Mouse (Mus musculus): ENCODE measurements around the gene Atf7ip. TPM values are rescaled to one million over a fixed set of nuclear protein-coding genes. Genes with fewer than 3 reads are reported as not detected.

The Atf7ip gene
- polyA plus RNA-seq, 1 experiment = 11.6 TPM

- peaks cover 92% of the 10 kb centered on the region for H3K79me2 ChIP-seq (ENCODE audit: control insufficient read depth, insufficient read depth)
- no peak overlapping the region for H3K4me3 ChIP-seq
- no peaks in the 10 kb centered on the region for H3K36me3 ChIP-seq (ENCODE audit: control insufficient read depth, insufficient read depth)
- no peak overlapping the region for H3K4me2 ChIP-seq (ENCODE audit: low read depth)
- H3ac ChIP-seq (ENCODE audit: control insufficient read depth, insufficient read length) = no peak overlapping the region
- TF ChIP-seq POLR2AphosphoS2 (IDR thresholded peaks at IDR 0.05; ENCODE audit: insufficient read length, low read depth) (no peak), TCF12 (IDR thresholded peaks at IDR 0.05; ENCODE audit: insufficient read depth, poor library complexity, severe bottlenecking) (no peak)
- no peaks in the 10 kb centered on the region for H3K27me3 ChIP-seq (ENCODE audit: control insufficient read depth, insufficient read depth, insufficient read length)
These were observed 43.6 kb downstream of the Atf7ip start for GRCm38 (mm10) chr6:136549606-136550005.

GRCm38 (mm10) chr6:136550596-136551304, 44.8 kb downstream of the Atf7ip start:
- peaks cover 91% of the 10 kb centered on the region for H3K79me2 ChIP-seq (ENCODE audit: control insufficient read depth, insufficient read depth)
- H3K4me3 ChIP-seq = no peak overlapping the region
- H3K4me2 ChIP-seq (ENCODE audit: low read depth) = peak overlapping the region; percentile 41
- H3K36me3 ChIP-seq (ENCODE audit: control insufficient read depth, insufficient read depth) = no peaks in the 10 kb centered on the region
- no peaks in the 10 kb centered on the region for H3K27me3 ChIP-seq (ENCODE audit: control insufficient read depth, insufficient read depth, insufficient read length)
- TF ChIP-seq REST (IDR thresholded peaks at IDR 0.05; ENCODE audit: insufficient read depth, insufficient read length) (no peak), TCF12 (IDR thresholded peaks at IDR 0.05; ENCODE audit: insufficient read depth, poor library complexity, severe bottlenecking) (no peak), POLR2AphosphoS2 (IDR thresholded peaks at IDR 0.05; ENCODE audit: insufficient read length, low read depth) (no peak)
- H3ac ChIP-seq (ENCODE audit: control insufficient read depth, insufficient read length) = no peak overlapping the region

- TF ChIP-seq SRF (IDR thresholded peaks at IDR 0.05; ENCODE audit: control insufficient read depth, insufficient read length, low read depth) (no peak), MYOG (IDR thresholded peaks at IDR 0.05; ENCODE audit: control insufficient read depth in 1 of 3, insufficient read depth in 1 of 3, insufficient read length in 2 of 3, low read depth in 2 of 3) (no peak), CEBPB (IDR thresholded peaks at IDR 0.05; ENCODE audit: insufficient read depth, poor library complexity, severe bottlenecking) (no peak), POLR2A (IDR thresholded peaks at IDR 0.05; ENCODE audit: insufficient read length, low read depth) (no peak), USF1 (IDR thresholded peaks at IDR 0.05; ENCODE audit: low read depth) (no peak), MYOD1 (IDR thresholded peaks at IDR 0.05; ENCODE audit: control insufficient read depth in 1 of 3, insufficient read length in 2 of 3, low read depth in 2 of 3) (no peak), TCF12 (IDR thresholded peaks at IDR 0.05; ENCODE audit: insufficient read depth, poor library complexity, severe bottlenecking) (no peak), REST (IDR thresholded peaks at IDR 0.05; ENCODE audit: insufficient read depth, insufficient read length) (no peak), POLR2AphosphoS2 (IDR thresholded peaks at IDR 0.05; ENCODE audit: insufficient read length, low read depth) (no peak), TCF3 (IDR thresholded peaks at IDR 0.05; ENCODE audit: insufficient read length, low read depth) (no peak), E2F4 (IDR thresholded peaks at IDR 0.05; ENCODE audit: insufficient read depth) (no peak), MAX (IDR thresholded peaks at IDR 0.05; ENCODE audit: low read depth) (no peak)
- no peaks in the 10 kb centered on the region for H3K27me3 ChIP-seq (ENCODE audit: control insufficient read depth, insufficient read depth, insufficient read length)
- H3K4me3 ChIP-seq = no peak overlapping the region
- H3K36me3 ChIP-seq (ENCODE audit: control insufficient read depth, insufficient read depth) = no peaks in the 10 kb centered on the region
- peaks cover 94% of the 10 kb centered on the region for H3K79me2 ChIP-seq (ENCODE audit: control insufficient read depth, insufficient read depth)
- no peak overlapping the region for H3ac ChIP-seq (ENCODE audit: control insufficient read depth, insufficient read length)
- H3K4me2 ChIP-seq (ENCODE audit: low read depth) = no peak overlapping the region
These were observed 45.7 kb downstream of the Atf7ip start for GRCm38 (mm10) chr6:136551550-136552109.

GRCm38 (mm10) chr6:136553156-136553555, 47.2 kb downstream of the Atf7ip start:
- no peaks in the 10 kb centered on the region for H3K36me3 ChIP-seq (ENCODE audit: control insufficient read depth, insufficient read depth)
- peaks cover 86% of the 10 kb centered on the region for H3K79me2 ChIP-seq (ENCODE audit: control insufficient read depth, insufficient read depth)
- H3K4me2 ChIP-seq (ENCODE audit: low read depth) = no peak overlapping the region
- TF ChIP-seq MAX (IDR thresholded peaks at IDR 0.05; ENCODE audit: low read depth) (no peak), MYOG (IDR thresholded peaks at IDR 0.05; ENCODE audit: control insufficient read depth in 1 of 3, insufficient read depth in 1 of 3, insufficient read length in 2 of 3, low read depth in 2 of 3) (no peak), TCF3 (IDR thresholded peaks at IDR 0.05; ENCODE audit: insufficient read length, low read depth) (no peak), E2F4 (IDR thresholded peaks at IDR 0.05; ENCODE audit: insufficient read depth) (no peak), MYOD1 (IDR thresholded peaks at IDR 0.05; ENCODE audit: control insufficient read depth in 1 of 3, insufficient read length in 2 of 3, low read depth in 2 of 3) (no peak), CEBPB (IDR thresholded peaks at IDR 0.05; ENCODE audit: insufficient read depth, poor library complexity, severe bottlenecking) (no peak), POLR2AphosphoS2 (IDR thresholded peaks at IDR 0.05; ENCODE audit: insufficient read length, low read depth) (no peak), POLR2A (IDR thresholded peaks at IDR 0.05; ENCODE audit: insufficient read length, low read depth) (no peak), SRF (IDR thresholded peaks at IDR 0.05; ENCODE audit: control insufficient read depth, insufficient read length, low read depth) (no peak), TCF12 (IDR thresholded peaks at IDR 0.05; ENCODE audit: insufficient read depth, poor library complexity, severe bottlenecking) (no peak), USF1 (IDR thresholded peaks at IDR 0.05; ENCODE audit: low read depth) (no peak), REST (IDR thresholded peaks at IDR 0.05; ENCODE audit: insufficient read depth, insufficient read length) (no peak)
- no peaks in the 10 kb centered on the region for H3K27me3 ChIP-seq (ENCODE audit: control insufficient read depth, insufficient read depth, insufficient read length)
- no peak overlapping the region for H3K4me3 ChIP-seq
- H3ac ChIP-seq (ENCODE audit: control insufficient read depth, insufficient read length) = no peak overlapping the region
